Mouse (Mus musculus): ENCODE results near the gene Ntn1.

The Ntn1 gene

GRCm38 (mm10) chr11:68195693-68196176 is 204.9 kb downstream of the Ntn1 start:
- no peak for DNase-seq (ENCODE audit: low read depth, low spot score)

DNA sequence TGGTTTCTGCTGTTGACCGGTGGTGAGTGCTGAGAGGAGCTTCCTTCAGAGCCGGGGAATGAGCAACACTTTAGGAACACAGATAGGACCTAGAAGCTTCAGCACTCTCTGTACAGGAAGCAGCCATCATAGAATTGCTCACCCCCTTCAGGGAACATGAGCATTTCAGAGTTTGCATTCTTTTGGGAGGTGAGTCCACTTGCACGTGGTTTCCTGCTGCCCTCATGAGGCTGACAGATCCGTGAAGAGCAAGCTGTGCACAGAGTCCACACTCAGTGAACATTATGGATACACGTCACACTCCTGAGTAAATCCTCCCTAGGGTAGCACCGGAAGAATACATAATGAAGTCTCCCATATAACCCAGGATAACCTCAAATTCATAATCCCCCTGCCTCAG is 205.5 kb downstream of the Ntn1 start:
- DNase-seq (ENCODE audit: low read depth, low spot score) = no peak

DNA sequence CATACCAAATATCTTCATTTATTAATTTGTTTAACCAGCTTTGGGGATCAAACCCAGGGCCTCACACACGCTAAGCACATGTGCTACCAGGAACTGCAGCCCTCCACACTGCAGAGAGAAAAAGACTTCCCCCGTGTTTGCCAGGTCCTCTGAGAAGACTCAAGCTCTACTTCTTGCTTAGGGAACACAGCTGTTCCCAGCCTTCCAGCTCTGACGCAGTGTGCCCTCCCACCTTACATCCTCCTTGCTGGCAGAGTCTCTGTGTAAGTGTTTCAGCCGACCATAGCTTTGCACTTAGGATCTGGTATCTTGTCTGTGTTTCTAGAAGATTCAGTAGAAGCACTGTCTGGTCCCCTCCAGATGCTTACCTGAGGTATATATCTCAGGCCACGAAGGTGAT is 209.8 kb downstream of the Ntn1 start:
- DNase-seq (ENCODE audit: low read depth, low spot score) = no peak

GRCm38 (mm10) chr11:68188695-68189201 is 211.9 kb downstream of the Ntn1 start:
- DNase-seq (ENCODE audit: low read depth, low spot score) = no peak

DNA sequence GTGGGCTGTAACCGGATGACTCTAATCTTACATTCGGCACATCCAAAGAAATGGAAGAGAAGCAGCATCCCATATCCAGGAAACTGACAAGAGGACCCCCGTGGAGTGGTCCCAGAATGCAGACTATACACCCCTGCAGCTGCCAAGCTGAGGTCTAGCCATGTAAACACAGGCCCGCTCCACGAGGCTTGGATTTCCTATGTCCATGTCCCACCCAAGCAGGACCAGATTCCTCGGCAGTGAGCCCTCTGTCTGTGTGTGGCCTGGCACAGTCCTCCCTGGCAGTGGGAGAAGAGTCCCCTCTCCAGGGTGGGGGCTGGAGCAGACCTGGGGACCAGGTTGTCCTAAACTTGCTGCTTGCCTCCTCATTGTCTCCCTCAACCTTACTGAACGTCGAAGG is 213.4 kb downstream of the Ntn1 start:
- DNase-seq (ENCODE audit: low read depth, low spot score) = no peak

DNA sequence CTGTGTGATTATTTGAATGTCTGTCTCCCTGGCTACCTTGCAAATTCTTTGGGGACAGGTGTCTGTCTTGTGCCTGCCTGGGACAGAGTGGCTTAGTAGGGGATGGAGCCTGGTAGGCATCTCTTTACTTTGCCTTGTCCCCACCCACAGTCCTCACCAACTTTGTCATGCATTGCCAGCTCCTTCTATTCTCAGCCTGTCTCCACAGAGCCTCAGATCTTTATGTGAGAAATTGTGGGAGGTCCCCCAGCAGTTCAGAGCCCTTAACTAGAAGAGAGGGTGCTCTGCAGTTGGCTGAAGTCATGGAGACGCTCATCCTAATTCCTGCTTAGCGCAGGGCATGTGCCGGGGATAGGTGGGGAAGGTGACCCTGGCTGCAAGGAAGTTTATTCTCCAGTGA is 215.0 kb downstream of the Ntn1 start:
- no peak for DNase-seq (ENCODE audit: low read depth, low spot score)

GRCm38 (mm10) chr11:68177415-68177814 is 223.2 kb downstream of the Ntn1 start:
- no peak for DNase-seq (ENCODE audit: low read depth, low spot score)

DNA sequence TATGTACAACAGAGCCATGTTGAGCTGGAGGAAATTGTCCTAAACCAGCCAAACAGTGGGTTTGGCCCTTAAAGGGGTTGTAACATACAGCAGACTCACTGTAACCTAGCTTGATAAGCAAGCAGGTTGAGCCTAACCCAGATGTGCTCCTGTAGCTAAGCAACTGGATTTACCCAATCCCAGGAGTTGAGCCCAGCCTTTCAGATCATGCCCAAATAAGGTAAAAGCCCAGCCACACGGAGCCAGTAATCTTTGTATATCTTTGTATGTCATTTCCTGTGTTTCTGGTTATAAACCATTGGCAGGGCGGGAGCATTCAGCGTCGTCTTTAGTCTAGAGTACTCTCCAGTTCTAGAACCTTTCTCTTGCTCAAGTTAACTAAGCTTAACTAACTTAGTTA is 224.1 kb downstream of the Ntn1 start:
- no peak for DNase-seq (ENCODE audit: low read depth, low spot score)

DNA sequence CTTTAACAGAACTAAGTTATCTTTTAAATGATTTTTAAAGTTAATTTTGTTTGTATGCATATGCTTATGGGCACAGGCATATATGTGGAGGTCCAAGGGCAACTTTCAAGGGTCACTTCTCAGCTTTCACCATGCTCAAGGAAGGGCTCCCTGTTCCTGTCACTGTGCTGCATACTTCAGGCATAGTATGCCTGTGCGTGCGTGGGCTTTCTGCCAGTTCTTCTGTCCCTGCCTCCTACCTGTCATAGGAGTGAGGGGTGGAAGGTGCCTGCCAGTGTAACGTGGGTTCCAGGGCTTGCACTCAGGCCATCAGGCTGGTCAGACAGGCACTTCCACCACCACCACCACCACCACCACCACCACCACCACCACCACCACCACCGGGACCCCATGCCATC is 228.0 kb downstream of the Ntn1 start:
- DNase-seq (ENCODE audit: low read depth, low spot score) = no peak

- DNase-seq (ENCODE audit: low read depth, low spot score) = no peak
Measured at GRCm38 (mm10) chr11:68171973-68172647, 228.5 kb downstream of the Ntn1 start.

DNA sequence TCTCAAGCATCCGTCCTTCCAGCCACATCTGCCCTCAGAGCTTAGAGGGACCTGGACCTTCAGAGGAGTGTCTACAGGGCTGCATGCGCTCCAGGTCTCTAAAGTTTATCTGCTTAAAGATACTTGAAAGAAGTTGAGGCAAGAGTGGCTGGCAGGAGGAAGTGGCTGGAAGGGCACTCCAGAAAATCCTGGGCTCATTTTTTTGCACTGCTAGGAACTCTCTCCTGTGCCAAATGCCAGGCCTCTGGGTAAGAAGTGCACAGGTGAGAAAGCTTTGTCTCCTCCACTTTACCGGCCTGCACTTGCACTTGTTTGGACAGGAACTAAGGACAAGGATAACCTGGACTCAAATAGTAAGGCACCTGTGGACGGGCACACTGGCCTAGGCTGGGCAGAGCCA is 232.2 kb downstream of the Ntn1 start:
- no peak for DNase-seq (ENCODE audit: low read depth, low spot score)

GRCm38 (mm10) chr11:68164408-68164807 is 236.2 kb downstream of the Ntn1 start:
- no peak for DNase-seq (ENCODE audit: low read depth, low spot score)

- no peak for DNase-seq (ENCODE audit: low read depth, low spot score)
Measured at GRCm38 (mm10) chr11:68159867-68160266, 240.8 kb downstream of the Ntn1 start.

All from c-Kit-negative CD71-positive TER-119-positive erythroid progenitor cells, embryonic 14.5 days (primary cell).